Mouse (Mus musculus): Measurements from ENCODE around the gene Macrod2.

DNA sequence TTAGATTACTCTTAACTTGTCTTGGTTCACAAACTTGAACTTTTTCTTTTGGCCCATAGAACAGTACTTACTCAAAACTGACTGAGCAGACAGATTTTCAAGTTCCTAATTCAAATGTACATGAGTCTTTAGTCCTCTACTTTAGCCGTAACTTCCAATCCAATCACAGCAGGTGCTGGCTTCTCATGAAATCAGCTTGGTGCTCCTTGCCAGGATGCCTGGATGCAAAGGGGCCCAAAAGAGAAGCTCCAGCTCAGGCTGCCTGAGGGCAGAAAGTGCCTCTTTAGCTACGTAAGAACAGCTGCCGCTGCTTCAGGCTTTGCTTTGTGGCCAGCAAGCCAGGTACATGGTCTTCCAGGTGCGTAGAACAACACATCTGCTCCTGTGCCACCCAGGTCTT is 627.9 kb downstream of the Macrod2 start:
- no peak for TF ChIP-seq CTCF (IDR thresholded peaks at IDR 0.05)
- TF ChIP-seq EP300 (IDR thresholded peaks at IDR 0.05), result no peak

Data from lung, postnatal 0 days (tissue).